Mouse (Mus musculus) myocyte (in vitro differentiated cells): ENCODE measurements at regions not wholly inside any gene's neighbourhood (a gene's known extent, or its start where the extent isn't known, plus 50 kb on each side); places are given as distances from the start of the nearest gene placed in this dataset.
A peak's percentile ranks its signal among the peaks of the same experiment; 100 is the strongest.

Source experiments
- H3K27me3 ChIP-seq: one replicate; pipeline ENCODE4 v1.6.1; 2011; ENCODE audit not compliant: control insufficient read depth, insufficient read depth, insufficient read length
- H3K36me3 ChIP-seq: one replicate; pipeline ENCODE4 v1.6.1; 2011; ENCODE audit not compliant: control insufficient read depth, insufficient read depth
- H3K4me2 ChIP-seq: one replicate; pipeline ENCODE4 v1.6.1; 2011; ENCODE audit warnings: low read depth, control low read depth
- H3K4me3 ChIP-seq: one replicate; pipeline ENCODE4 v1.5.1; 2011; ENCODE audit warnings: mild to moderate bottlenecking, control low read depth, moderate library complexity
- H3K79me2 ChIP-seq: one replicate; pipeline ENCODE4 v1.6.1; 2011; ENCODE audit not compliant: control insufficient read depth, insufficient read depth
- H3ac ChIP-seq: one replicate; pipeline ENCODE4 v1.6.1; 2011; ENCODE audit not compliant: control insufficient read depth, insufficient read length
- CEBPB ChIP-seq: IDR thresholded peaks from 2 replicates; pipeline ENCODE4 v1.6.1; 2011; ENCODE audit warnings: mild to moderate bottlenecking, moderate library complexity; ENCODE audit not compliant: poor library complexity, insufficient read depth, severe bottlenecking
- E2F4 ChIP-seq: IDR thresholded peaks from one replicate; pipeline ENCODE4 v1.6.1; 2011; ENCODE audit warnings: mild to moderate bottlenecking, control low read depth, moderate library complexity; ENCODE audit not compliant: insufficient read depth
- MAX ChIP-seq: IDR thresholded peaks from one replicate; pipeline ENCODE4 v1.6.1; 2011; ENCODE audit warnings: low read depth, mild to moderate bottlenecking, control low read depth
- MYOD1 ChIP-seq, 3 experiments: IDR thresholded peaks; one replicate each; pipeline ENCODE4 v1.6.1; 2011; ENCODE audit warnings: control low read depth in 2 of 3, low read depth in 2 of 3, mild to moderate bottlenecking in 2 of 3, moderate library complexity in 1 of 3; ENCODE audit not compliant: insufficient read length in 2 of 3, control insufficient read depth in 1 of 3
- MYOG ChIP-seq, 3 experiments: IDR thresholded peaks; one replicate each; pipeline ENCODE4 v1.6.1; 2011; ENCODE audit warnings: control low read depth in 2 of 3, low read depth in 2 of 3, mild to moderate bottlenecking in 2 of 3; ENCODE audit not compliant: insufficient read length in 2 of 3, control insufficient read depth in 1 of 3, insufficient read depth in 1 of 3
- POLR2A ChIP-seq: IDR thresholded peaks from one replicate; pipeline ENCODE4 v1.6.1; 2011; ENCODE audit warnings: low read depth, mild to moderate bottlenecking, control low read depth, moderate library complexity; ENCODE audit not compliant: insufficient read length
- POLR2AphosphoS2 ChIP-seq: IDR thresholded peaks from one replicate; pipeline ENCODE4 v1.6.1; 2011; ENCODE audit warnings: low read depth, control low read depth; ENCODE audit not compliant: insufficient read length
- REST ChIP-seq: IDR thresholded peaks from one replicate; pipeline ENCODE4 v1.6.1; 2011; ENCODE audit warnings: mild to moderate bottlenecking, control low read depth, moderate library complexity; ENCODE audit not compliant: insufficient read depth, insufficient read length
- SRF ChIP-seq: IDR thresholded peaks from one replicate; pipeline ENCODE4 v1.6.1; 2011; ENCODE audit warnings: low read depth; ENCODE audit not compliant: control insufficient read depth, insufficient read length
- TCF12 ChIP-seq: IDR thresholded peaks from one replicate; pipeline ENCODE4 v1.6.1; 2011; ENCODE audit warnings: mild to moderate bottlenecking, control low read depth; ENCODE audit not compliant: poor library complexity, insufficient read depth, severe bottlenecking
- TCF3 ChIP-seq: IDR thresholded peaks from one replicate; pipeline ENCODE4 v1.6.1; 2011; ENCODE audit warnings: low read depth, control low read depth; ENCODE audit not compliant: insufficient read length
- USF1 ChIP-seq: IDR thresholded peaks from one replicate; pipeline ENCODE4 v1.6.1; 2011; ENCODE audit warnings: low read depth, mild to moderate bottlenecking, control low read depth, moderate library complexity

- no peaks in the 10 kb centered on the region for H3K27me3 ChIP-seq
- H3K4me2 ChIP-seq = no peak overlapping the region
- no peaks in the 10 kb centered on the region for H3K79me2 ChIP-seq
- no peaks in the 10 kb centered on the region for H3K36me3 ChIP-seq
- H3ac ChIP-seq = no peak overlapping the region
- TF ChIP-seq USF1 = no peak
- no peak for TF ChIP-seq MYOD1 (IDR thresholded peaks at IDR 0.05; ENCODE audit: control insufficient read depth in 1 of 3, insufficient read length in 2 of 3, low read depth in 2 of 3)
- no peak overlapping the region for H3K4me3 ChIP-seq
Observed at GRCm38 (mm10) chr10:95076421-95076820, 131.8 kb upstream of the Plxnc1 start.

GRCm38 (mm10) chr10:95075897-95076296, 131.3 kb upstream of the Plxnc1 start:
- no peak overlapping the region for H3ac ChIP-seq
- H3K36me3 ChIP-seq = no peaks in the 10 kb centered on the region
- H3K4me3 ChIP-seq = no peak overlapping the region
- TF ChIP-seq CEBPB (no peak), MAX (no peak), REST (no peak), POLR2A (no peak), MYOD1 (IDR thresholded peaks at IDR 0.05; ENCODE audit: control insufficient read depth in 1 of 3, insufficient read length in 2 of 3, low read depth in 2 of 3) (no peak), TCF12 (no peak), MYOG (IDR thresholded peaks at IDR 0.05; ENCODE audit: control insufficient read depth in 1 of 3, insufficient read depth in 1 of 3, insufficient read length in 2 of 3, low read depth in 2 of 3) (no peak), POLR2AphosphoS2 (no peak), SRF (no peak), USF1 (no peak), E2F4 (no peak), TCF3 (no peak)
- no peak overlapping the region for H3K4me2 ChIP-seq
- H3K79me2 ChIP-seq = no peaks in the 10 kb centered on the region
- H3K27me3 ChIP-seq = no peaks in the 10 kb centered on the region

- TF ChIP-seq CEBPB (no peak), POLR2A (no peak), TCF12 (no peak), REST (no peak), MAX (no peak), MYOG (IDR thresholded peaks at IDR 0.05; ENCODE audit: control insufficient read depth in 1 of 3, insufficient read depth in 1 of 3, insufficient read length in 2 of 3, low read depth in 2 of 3) (no peak), USF1 (no peak), MYOD1 (IDR thresholded peaks at IDR 0.05; ENCODE audit: control insufficient read depth in 1 of 3, insufficient read length in 2 of 3, low read depth in 2 of 3) (no peak), E2F4 (no peak)
- H3K4me2 ChIP-seq = peak overlapping the region; percentile 20
- H3ac ChIP-seq = no peak overlapping the region
- no peaks in the 10 kb centered on the region for H3K27me3 ChIP-seq
- no peaks in the 10 kb centered on the region for H3K36me3 ChIP-seq
- H3K79me2 ChIP-seq = no peaks in the 10 kb centered on the region
- H3K4me3 ChIP-seq = no peak overlapping the region
Observed at GRCm38 (mm10) chr10:95074959-95075590, 130.4 kb upstream of the Plxnc1 start.

- H3K4me3 ChIP-seq = no peak overlapping the region
- TF ChIP-seq MYOD1 (IDR thresholded peaks at IDR 0.05; ENCODE audit: control insufficient read depth in 1 of 3, insufficient read length in 2 of 3, low read depth in 2 of 3) (no peak), MAX (no peak), CEBPB (no peak), SRF (no peak), MYOG (IDR thresholded peaks at IDR 0.05; ENCODE audit: control insufficient read depth in 1 of 3, insufficient read depth in 1 of 3, insufficient read length in 2 of 3, low read depth in 2 of 3) (no peak), POLR2AphosphoS2 (no peak), TCF3 (no peak), USF1 (no peak), POLR2A (no peak), E2F4 (no peak), REST (no peak), TCF12 (no peak)
- H3K4me2 ChIP-seq = no peak overlapping the region
- H3K79me2 ChIP-seq = no peaks in the 10 kb centered on the region
- no peaks in the 10 kb centered on the region for H3K27me3 ChIP-seq
- no peaks in the 10 kb centered on the region for H3K36me3 ChIP-seq
- no peak overlapping the region for H3ac ChIP-seq
Observed at GRCm38 (mm10) chr10:95074381-95074780, 129.7 kb upstream of the Plxnc1 start.

- Histone ChIP-seq H3K4me3 (no peak overlapping the region), H3ac (no peak overlapping the region), H3K27me3 (no peaks in the 10 kb centered on the region), H3K4me2 (no peak overlapping the region), H3K36me3 (no peaks in the 10 kb centered on the region), H3K79me2 (no peaks in the 10 kb centered on the region)
- TF ChIP-seq MAX (no peak), POLR2AphosphoS2 (no peak), POLR2A (no peak), USF1 (no peak), MYOG (IDR thresholded peaks at IDR 0.05; ENCODE audit: control insufficient read depth in 1 of 3, insufficient read depth in 1 of 3, insufficient read length in 2 of 3, low read depth in 2 of 3) (no peak), CEBPB (no peak), SRF (no peak), REST (no peak), TCF3 (no peak), TCF12 (no peak), MYOD1 (IDR thresholded peaks at IDR 0.05; ENCODE audit: control insufficient read depth in 1 of 3, insufficient read length in 2 of 3, low read depth in 2 of 3) (no peak), E2F4 (no peak)
Observed at GRCm38 (mm10) chr10:95067971-95068370, 123.3 kb upstream of the Plxnc1 start.
